Mouse (Mus musculus): ENCODE measurements at regions not wholly inside any gene's neighbourhood (a gene's known extent, or its start where the extent isn't known, plus 50 kb on each side); places are given as distances from the start of the nearest gene placed in this dataset.

GRCm38 (mm10) chr5:55014952-55015351 lies 1016.7 kb downstream of the Stim2 start:
- no peak for TF ChIP-seq CTCF (IDR thresholded peaks at IDR 0.05; ENCODE audit: borderline replicate concordance, extremely low read depth, insufficient read depth, insufficient read length)
- no peak for TF ChIP-seq POLR2A (IDR thresholded peaks at IDR 0.05; ENCODE audit: borderline replicate concordance, extremely low read depth, insufficient read depth, insufficient read length, poor library complexity, severe bottlenecking)
- peak; percentile 2 for DNase-seq (ENCODE audit: low read depth)

- TF ChIP-seq POLR2A (IDR thresholded peaks at IDR 0.05; ENCODE audit: borderline replicate concordance, extremely low read depth, insufficient read depth, insufficient read length, poor library complexity, severe bottlenecking), result no peak
- TF ChIP-seq CTCF (IDR thresholded peaks at IDR 0.05; ENCODE audit: borderline replicate concordance, extremely low read depth, insufficient read depth, insufficient read length), result no peak
- no peak for DNase-seq (ENCODE audit: low read depth)
Measured at GRCm38 (mm10) chr5:55049287-55049913, 1051.1 kb downstream of the Stim2 start.
